Mouse (Mus musculus) G1E (cell line): ENCODE data around the gene Ebp.

Experiments used
- CTCF ChIP-seq: IDR thresholded peaks from 2 replicates; pipeline ENCODE4 v1.5.1; 2012; ENCODE audit warnings: low read depth, low read length, inconsistent platforms, mixed read lengths
- GATA1 ChIP-seq: IDR thresholded peaks from 2 replicates; pipeline ENCODE4 v1.6.1; 2012; ENCODE audit warnings: borderline replicate concordance, low read length, inconsistent platforms, mixed read lengths
- GATA2 ChIP-seq: IDR thresholded peaks from 2 replicates; pipeline ENCODE4 v1.6.1; 2012; ENCODE audit warnings: low read depth, low read length, inconsistent platforms, borderline replicate concordance
- POLR2AphosphoS5 ChIP-seq: IDR thresholded peaks from 2 replicates; pipeline ENCODE4 v1.6.1; 2012; ENCODE audit warnings: low read depth, low read length, inconsistent platforms; ENCODE audit not compliant: insufficient replicate concordance

GRCm38 (mm10) chrX:8193419-8193723, at the start of gene Ebp:
- TF ChIP-seq CTCF (no peak), POLR2AphosphoS5 (no peak), GATA2 (no peak), GATA1 (no peak)
